Mouse (Mus musculus) hindlimb bud, embryonic 11.5 days (tissue): ENCODE data around the gene Ric8a.

Experiments
- DNase-seq: peaks from one replicate; pipeline ENCODE4 v3.0.0-alpha.2; 2012; ENCODE audit warnings: low read depth, low spot score; ENCODE audit errors: extremely low spot score

Ric8a gene

DNA sequence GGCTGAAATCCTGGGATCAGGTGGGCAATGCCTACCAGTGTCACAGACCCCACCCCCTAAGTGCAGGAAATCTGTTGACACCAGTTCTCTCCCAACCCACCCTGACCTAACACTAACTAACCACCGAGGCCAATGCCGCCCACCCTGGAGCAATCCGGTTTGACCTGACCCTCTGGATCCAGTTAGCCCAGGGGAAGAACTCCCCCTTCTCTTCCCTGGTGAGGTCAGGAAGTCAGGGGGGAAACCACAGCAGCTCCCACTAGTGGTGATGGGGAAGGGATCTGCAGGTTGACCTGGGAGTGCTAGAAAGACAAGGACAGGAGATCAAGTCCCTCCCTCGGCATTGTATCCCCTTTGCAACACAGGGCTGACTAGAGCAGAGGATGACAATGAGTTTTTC is 11.1 kb upstream of the Ric8a start:
- DNase-seq = no peak

DNA sequence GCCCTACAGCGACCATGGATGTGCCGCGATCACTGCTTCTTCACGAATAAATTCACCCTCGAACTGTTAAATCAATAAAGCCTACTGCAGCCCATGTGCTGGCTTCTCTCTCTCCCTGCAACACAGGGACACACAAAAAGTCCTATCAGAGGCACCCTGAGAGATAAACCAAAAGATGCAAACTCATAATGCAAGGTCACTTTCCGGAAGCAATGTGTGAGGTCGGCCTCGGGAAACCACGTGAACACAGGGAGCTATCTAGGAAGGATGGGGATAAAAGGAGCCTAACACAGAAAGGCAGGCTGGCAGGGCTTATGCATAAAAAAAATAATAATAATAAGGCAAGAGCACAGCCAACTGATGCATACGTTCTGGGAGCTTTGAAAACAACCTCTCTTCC is 10.1 kb upstream of the Ric8a start:
- DNase-seq = no peak

DNA sequence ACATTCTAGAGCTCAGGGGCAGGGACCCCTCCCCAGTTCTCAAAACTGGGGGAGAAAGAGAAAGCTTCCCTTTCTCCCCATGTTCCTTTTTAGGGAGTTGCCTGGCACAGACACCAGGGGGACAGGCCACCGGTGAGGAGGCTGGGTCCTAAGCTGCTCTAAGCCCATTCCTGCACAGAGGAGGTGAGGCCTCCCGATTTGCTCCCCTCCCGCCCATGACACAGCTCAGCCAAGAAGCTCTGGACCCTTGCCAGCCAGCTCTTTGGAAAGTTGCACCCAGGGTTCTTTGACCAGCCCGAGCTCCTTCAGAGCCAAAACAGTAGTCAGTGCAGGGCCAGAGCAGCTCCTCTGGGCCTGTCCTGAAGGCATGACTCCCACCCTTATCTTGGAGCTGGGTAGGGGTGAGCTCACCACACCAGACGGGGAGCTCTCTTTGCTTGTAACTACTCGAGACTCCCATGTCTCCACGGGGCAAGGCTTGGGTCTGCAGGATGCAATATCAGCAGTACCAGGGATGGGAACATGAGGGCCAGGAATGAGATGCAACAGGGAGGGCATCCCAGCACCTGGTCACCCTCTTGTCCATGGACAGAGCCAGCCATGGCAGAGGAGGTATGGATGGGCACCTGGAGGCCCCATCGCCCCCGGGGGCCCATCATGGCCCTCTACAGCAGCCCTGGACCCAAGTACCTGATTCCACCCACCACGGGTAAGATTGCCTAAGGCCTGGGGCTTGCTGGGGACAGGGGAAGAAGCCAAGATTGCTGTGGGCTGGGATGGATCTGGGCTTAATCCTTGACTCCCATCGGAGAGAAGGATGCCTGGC is 8.8 kb upstream of the Ric8a start, which contains the start of gene Odf3:
TSS of gene Odf3 (plus strand) at position 51 of the 826 bp plus-strand sequence.
- DNase-seq = no peak

DNA sequence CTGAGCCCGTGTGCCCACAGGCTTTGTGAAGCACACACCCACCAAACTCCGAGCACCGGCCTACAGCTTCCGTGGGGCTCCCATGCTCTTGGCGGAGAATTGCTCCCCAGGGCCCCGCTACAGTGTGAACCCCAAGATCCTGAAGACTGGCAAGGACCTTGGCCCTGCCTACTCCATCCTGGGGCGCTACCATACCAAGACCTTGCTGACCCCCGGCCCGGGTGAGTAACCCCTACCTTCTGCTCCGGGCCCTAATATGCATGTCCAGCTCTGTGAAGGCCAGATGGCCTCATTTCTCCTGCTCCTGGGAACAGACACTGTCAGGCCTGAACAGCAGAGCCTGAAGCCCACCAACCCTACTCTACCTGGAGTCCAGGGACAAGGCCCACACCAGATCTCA is 8.2 kb upstream of the Ric8a start:
- no peak for DNase-seq

DNA sequence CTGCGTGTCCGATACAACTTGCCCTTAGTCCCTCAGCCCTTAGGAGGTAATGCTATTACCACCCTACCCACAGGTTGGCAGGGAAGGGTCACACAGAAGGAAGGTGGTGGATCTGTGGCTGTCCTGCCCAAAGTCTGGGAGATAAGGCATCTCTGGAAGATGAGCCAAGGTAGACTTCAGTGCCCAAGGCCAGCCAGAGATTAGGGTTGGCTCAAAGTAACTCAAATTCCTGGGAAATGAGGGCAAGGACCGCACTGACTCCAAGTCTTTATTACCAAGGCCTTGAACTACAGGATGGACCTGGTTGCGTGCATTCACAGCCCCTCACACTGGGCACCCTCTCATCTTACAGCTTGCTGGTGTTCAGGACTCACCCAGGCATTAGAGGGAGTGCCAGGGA is 4.8 kb upstream of the Ric8a start:
- DNase-seq = no peak

DNA sequence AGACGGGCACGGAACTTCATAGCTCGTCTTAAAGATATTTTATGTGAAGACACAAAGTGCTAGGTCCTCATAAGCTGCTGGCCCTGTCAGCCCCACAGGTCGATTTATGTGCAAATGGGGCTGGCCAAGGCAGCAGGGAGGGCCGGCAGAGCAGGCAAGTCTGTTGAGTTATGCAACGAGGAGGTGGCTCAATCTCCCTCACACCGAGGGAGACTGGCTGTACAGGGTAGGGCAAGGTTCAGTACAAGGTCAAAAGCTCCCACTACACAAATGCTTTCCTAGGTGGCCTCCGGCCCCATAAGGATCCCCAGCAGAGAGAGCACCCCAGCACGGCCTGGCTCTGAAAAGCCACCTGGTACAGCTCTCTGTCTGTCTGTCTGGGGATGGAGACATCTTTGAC is 3.4 kb upstream of the Ric8a start:
- no peak for DNase-seq

DNA sequence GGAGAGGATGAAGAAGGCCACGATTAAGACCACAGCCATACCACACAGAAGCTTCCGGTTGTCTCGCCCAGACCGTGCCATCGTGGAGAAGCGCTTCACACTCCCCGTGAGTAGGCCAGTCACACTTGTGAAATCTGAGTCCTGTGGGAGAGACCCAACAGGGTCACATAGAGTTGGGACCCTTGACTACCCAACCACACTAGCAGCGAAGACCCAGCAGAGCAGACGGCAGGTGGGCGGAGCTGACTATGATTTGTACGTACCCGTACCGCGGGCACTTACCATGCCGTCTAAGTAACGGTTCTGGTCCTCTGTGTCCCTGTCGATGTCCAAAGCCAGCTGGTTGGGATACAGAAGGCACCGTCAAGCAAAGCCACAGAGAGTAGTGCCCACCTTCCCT is 2.3 kb upstream of the Ric8a start:
- no peak for DNase-seq

DNA sequence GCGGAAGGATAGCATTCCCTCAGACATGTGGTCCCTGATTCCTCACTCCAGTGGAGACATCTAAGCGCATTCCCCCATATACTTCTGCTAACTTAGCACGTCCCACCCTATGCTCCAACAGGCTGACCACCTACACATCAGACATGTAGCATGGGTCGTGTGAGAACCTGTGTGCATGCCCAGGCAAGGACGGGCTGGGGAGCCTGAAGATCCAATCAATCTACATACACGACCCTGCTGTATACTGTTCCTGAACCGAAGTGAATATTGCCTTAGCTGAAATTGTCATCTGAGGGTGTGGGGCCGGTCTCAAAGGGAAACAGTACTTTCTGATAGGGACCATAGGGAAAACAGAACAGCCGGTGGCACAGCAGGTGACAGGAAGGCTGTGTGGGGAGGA is 1.6 kb upstream of the Ric8a start:
- DNase-seq = no peak

DNA sequence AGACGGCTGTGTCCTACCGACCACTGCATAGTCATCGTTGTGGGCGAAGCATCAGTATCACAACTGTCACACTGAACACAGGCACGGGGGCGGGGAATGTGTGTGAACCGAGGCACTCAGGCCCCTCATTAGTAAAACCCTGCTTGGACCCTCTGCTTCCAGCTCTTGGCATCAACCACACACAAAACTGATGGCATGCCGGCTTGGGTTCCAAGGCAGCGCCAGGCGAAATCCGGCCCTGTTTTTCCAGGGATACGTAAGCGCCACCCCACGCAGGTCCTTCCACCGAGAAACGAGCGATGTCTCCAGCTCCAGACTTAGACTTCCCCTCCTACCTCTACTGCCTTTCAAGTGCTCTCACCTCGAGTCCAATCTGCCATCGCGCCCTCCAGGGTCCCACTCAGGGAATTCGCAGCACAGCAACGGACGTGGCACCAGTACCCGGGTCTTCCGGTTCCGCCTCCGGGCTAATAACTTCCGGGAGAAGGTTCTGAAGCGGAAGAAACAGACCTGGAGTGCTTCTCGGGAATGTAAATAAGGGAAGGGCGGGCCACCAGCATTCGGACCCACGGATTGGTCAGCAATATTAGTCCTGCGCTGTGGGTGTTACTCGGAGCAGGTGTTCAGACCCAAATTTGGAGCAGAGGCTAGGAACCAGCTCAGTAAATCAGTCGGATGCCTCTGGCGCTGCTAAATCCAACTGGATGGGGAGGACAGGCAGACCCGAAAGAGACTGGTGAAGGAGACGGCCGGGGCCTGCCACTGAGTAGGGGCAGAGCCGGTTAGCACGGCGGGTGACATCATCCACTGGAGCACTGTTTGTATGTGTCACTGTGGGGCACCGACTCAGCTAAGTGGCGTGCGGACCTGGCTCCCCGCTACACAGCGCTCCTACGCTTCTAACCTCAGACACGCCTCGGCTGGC is 635 bp upstream of the Ric8a start, which contains the start of gene Gm45785:
TSS of gene Gm45785 (minus strand) at position 472 of the 925 bp plus-strand sequence.
- DNase-seq = peak; percentile 86

DNA sequence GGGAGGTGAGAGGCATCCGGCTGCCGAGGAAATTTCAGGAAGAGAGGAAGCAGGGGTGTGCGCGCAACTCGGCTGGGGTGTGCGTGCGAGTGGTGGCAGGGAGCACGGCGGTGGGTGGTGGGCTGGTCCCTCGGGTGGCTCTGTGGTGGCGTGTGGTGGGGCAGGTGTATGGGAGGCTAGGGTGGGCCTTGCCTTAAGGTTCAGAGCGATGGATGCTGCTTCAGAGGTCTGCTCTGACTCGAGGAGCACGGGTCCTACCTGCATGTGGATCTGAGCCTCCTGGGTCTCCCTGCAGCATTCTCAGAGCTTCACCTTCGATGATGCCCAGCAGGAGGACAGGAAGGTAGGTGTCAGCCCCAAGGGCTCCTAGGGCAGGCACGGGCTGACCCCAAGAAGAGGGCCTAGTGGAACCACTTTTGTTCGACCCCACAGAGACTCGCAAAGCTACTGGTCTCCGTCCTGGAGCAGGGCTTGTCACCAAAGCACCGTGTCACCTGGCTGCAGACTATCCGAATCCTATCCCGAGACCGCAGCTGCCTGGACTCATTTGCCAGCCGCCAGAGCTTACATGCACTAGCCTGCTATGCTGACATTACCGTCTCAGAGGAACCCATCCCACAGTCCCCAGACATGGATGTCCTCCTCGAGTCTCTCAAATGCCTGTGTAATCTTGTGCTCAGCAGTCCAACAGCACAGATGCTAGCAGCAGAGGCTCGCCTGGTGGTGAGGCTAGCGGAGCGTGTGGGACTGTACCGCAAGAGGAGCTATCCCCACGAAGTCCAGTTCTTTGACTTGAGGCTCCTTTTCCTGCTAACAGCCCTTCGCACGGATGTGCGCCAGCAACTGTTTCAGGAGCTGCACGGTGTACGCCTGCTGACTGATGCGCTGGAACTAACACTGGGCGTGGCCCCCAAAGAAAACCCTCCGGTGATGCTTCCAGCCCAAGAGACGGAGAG is 1.1 kb downstream of the Ric8a start, which contains the start of gene Bet1l:
TSS of gene Bet1l (minus strand) at position 28 of the 956 bp plus-strand sequence.
- DNase-seq = no peak

DNA sequence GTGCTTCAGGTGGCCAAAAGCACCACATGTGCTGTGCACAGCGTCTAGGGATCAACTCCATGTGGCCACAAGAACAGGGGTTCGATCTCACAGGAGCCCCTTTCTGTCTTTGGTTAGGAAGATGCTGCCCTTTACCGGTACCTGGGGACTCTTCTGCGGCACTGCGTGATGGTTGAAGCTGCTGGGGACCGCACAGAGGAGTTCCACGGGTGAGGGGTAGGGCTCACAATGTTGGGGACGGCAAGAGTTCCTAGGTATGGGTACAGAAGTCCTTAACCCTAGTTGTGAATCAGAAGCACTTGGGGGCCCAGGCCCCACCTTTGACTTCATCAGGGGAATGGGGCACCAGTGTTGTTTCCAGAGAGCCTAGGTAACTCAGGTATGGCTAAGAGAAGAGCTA is 2.0 kb downstream of the Ric8a start:
- DNase-seq = no peak

DNA sequence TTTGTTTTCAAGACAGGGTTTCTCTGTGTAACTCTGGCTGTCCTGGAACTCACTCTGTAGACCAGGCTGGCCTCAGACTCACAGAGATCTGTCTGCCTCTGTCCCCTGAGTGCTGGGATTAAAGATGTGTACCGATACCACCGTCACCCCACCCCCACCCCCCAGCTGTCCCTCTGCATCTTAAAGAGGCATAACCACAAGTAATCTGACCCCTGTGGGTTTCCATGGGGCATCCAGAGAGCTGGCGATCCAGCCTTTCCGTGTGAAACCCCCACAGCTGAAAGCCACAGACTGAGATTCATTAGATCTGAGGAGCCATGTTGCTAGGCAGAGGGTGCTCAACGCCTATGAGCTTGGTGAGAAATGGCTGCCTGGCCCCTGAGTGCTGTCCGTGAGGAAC is 3.2 kb downstream of the Ric8a start:
- DNase-seq = no peak

DNA sequence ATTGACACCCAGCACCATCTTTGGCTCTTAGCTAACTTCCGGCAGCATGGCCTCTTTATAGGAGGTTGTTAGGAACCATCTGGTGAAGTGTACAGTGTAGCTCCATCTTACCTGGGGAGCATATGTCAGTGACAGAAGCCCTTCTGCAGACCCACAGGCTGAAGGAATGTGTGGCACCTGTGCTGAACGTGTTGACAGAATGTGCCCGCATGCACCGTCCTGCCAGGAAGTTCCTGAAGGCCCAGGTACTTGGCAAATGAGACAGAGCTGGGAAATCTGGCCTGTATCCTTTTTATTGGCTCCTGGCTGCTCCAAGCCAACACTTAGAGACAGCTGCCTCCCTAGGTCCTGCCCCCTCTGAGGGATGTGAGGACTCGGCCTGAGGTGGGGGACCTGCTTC is 4.0 kb downstream of the Ric8a start:
- no peak for DNase-seq

DNA sequence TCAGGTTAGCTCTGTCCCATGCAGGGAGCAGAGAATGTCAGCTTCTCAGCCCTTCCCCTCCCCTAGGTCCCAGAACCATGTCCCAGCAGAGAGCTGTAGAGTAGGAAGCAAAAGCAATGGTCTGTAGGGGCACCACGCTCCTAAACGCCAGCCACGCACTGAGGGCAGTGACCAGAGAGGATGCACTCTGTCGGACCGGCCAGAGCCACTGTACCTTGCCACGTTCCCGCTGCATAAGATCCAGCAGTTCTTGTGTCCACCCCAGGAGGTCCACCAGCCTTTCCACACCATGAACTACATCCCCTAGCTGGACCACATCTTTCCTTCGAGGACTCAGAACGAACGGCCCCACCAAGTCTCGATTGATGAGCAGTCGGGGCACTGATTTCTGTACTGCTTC is 8.0 kb downstream of the Ric8a start:
- DNase-seq = no peak

DNA sequence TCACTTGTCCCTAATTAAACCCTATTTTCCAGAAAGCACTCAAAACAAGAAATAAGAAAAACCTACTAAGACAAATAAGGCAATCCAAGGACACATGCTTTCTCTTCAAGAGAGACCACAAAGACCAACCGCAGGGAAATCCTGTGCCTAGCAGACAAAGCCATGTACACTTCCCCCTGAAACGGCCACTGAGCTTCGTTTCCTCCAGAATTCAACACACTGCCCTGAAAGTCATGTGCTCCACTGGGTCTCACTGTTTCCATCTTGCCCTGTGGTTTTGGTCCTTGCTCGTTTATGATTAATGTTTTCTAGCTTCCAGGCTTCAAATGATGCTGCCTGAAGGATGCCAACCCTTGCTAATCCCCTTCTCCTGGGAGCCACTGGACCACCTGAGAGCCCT is 17.5 kb downstream of the Ric8a start:
- no peak for DNase-seq

DNA sequence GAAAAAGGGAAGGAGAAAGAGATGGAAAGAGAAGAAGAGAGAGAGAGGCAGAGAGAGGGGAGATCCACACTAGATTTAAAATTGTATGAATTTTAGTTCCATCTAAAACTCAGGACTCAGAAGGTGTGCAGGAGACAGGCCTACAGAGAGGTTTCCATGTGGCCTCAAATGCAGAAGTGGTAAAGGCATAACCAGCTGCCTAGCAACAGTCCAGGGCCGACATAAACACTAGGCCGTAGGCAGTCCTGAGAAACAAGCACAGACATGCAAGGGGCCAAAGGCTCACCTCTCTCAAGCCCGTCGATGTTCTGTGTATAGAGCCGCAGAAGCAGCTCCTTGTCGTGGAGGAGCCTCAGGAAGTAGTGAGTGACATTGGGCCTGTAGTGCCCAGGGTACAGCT is 20.6 kb downstream of the Ric8a start:
- no peak for DNase-seq

DNA sequence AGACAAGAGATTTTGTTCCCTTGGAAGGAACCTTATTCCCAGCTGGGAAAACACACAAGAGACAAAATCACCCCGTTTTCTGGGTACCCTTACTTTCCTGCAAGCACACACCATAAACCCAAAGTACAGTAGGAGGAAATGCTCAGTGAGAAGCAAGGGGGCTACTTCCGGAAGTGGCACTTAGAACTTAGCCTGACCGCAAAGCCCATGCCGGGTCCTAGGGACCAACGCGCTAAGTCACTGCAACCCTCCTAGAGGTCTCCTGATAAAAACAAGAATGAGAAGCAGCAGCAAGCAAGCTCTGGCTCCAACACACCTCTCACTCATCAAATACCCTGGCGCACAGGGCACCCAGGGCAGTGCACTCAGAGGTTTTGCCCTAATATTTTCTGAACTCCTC is 22.6 kb downstream of the Ric8a start:
- no peak for DNase-seq

DNA sequence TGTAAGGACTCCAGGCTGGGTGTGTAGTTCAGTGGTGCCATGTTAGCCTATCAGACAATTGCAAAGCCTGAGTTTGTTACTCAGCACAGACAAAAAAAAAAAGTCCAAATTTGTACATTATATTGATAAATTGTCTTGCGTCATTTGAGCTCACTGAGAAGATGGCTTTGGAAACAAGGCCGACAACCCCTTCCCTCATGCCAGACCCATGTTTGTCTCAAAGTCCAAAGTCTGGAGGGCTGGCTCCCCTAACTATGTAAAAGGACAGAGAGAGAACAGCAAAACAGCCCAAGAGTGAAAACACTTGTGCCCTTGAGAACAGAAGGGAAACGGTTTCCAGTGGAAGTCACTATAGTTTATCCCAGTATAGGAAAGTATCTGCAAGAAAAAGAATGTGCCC is 23.7 kb downstream of the Ric8a start:
- no peak for DNase-seq

DNA sequence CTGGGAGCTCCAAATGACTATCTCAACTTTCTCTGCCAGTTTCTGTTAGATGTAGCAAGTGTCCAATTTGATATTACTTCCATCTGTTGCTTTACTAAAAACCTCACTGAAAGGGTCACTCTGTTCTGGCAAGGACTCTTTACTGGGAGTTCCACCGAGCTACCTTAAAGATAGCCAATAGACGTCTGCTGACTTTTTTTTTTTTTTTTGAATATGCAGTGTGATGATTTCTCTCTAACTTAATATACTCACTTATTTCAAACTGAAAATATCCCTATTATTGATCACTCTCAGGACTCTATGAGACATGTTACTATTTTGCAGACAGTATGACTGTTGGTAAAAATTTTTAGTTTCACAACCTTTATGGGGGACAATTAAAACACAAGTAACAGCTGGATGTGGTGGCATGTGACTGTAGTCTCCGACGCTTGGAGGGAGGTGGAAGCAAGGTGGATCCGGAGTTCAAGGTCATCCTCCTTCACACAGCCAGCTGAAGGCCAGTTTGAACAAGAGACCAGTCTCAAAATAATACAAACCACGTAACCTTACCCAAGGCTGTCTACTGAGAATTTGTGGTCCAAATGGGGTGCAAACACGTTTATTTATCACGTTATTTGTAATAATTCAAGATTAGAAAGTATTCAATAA is 24.2 kb downstream of the Ric8a start:
- no peak for DNase-seq
